Mouse (Mus musculus) embryonic fibroblast, embryonic 13.5 days (primary cell): ENCODE measurements at regions not wholly inside any gene's neighbourhood (a gene's known extent, or its start where the extent isn't known, plus 50 kb on each side); places are given as distances from the start of the nearest gene placed in this dataset.

Experiments used
- H3K27ac ChIP-seq: 2 replicates; pipeline ENCODE4 v1.5.1; 2012; ENCODE audit warnings: low read length, control low read depth, inconsistent platforms; ENCODE audit not compliant: insufficient read depth
- H3K4me1 ChIP-seq: 2 replicates; pipeline ENCODE4 v1.6.1; 2011; ENCODE audit warnings: low read length; ENCODE audit not compliant: control insufficient read depth, insufficient read depth
- H3K4me3 ChIP-seq: 2 replicates; pipeline ENCODE4 v1.5.1; 2011; ENCODE audit warnings: mild to moderate bottlenecking, control low read depth, low read length; ENCODE audit not compliant: insufficient read depth
- CTCF ChIP-seq: IDR thresholded peaks from 2 replicates; pipeline ENCODE4 v1.5.1; 2011; ENCODE audit warnings: mild to moderate bottlenecking, control low read depth, low read length, moderate library complexity, borderline replicate concordance; ENCODE audit not compliant: insufficient read depth
- POLR2A ChIP-seq: IDR thresholded peaks from 2 replicates; pipeline ENCODE4 v1.6.1; 2011; ENCODE audit warnings: low read depth, mild to moderate bottlenecking, control low read depth, low read length, moderate library complexity

- H3K4me1 ChIP-seq: no peaks in the 10 kb centered on the region
- H3K4me3 ChIP-seq: no peak overlapping the region
- H3K27ac ChIP-seq: no peak overlapping the region
- no peak for TF ChIP-seq POLR2A
- TF ChIP-seq CTCF: no peak
These were observed 1442.8 kb downstream of the Gsdmc2 start for GRCm38 (mm10) chr15:62402142-62402541.

DNA sequence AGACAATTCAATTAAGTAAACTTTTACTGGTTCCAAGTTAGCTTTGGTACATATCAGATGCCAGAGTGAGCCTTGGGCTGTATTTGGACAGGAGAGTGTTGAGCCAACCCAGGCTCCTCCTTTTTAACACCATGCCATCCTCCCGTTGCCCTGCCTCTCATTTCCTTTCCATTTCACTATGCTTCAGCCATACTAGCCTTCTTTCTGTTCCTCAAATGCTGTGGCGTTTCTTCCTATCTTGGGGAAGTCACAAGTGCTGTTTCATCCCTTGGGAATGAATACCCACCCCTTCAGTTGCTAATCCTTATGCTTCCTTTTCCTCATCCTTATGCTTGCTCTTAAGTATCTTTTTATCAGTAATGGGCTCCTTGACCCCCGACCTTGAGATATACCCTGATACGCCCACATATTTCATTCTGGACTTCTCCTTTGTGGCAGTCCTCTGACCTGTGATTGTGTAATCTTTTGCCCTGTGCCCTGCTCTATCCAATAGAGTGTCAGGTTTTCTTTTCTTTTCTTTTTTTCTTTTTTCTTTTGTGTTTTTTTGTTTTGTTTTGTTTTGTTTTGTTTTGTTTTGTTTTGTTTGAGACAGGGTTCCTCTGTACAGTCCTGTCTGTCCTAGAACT is 1443.9 kb downstream of the Gsdmc2 start:
- TF ChIP-seq CTCF: no peak
- no peak for TF ChIP-seq POLR2A
- Histone ChIP-seq H3K27ac (no peak overlapping the region), H3K4me3 (no peak overlapping the region), H3K4me1 (no peaks in the 10 kb centered on the region)

DNA sequence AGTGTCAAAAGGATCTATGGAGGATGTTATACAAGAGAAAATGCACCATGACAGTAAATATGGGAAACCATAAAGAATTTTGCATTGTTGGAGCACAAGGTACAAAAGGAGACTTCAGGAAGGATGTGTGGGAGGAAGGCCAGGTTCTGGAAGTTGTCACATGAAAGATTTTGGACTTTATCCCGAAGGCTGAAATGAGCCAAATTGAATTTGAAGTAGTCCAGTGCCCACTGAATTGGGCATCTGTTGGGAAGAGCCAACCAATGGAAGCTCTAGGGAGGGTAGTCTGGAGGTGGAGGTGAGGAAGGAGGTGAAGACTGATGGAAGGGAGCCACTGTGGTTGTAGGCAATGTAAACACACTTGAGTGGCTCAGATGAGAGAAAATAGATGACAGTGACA is 1445.6 kb downstream of the Gsdmc2 start:
- H3K27ac ChIP-seq: no peak overlapping the region
- no peak overlapping the region for H3K4me3 ChIP-seq
- TF ChIP-seq CTCF (no peak), POLR2A (no peak)
- H3K4me1 ChIP-seq: no peaks in the 10 kb centered on the region

- TF ChIP-seq POLR2A: no peak
- TF ChIP-seq CTCF: no peak
- no peak overlapping the region for H3K27ac ChIP-seq
- no peak overlapping the region for H3K4me3 ChIP-seq
- H3K4me1 ChIP-seq: peaks cover 8% of the 10 kb centered on the region
These were observed 1448.0 kb downstream of the Gsdmc2 start for GRCm38 (mm10) chr15:62397009-62397408.

DNA sequence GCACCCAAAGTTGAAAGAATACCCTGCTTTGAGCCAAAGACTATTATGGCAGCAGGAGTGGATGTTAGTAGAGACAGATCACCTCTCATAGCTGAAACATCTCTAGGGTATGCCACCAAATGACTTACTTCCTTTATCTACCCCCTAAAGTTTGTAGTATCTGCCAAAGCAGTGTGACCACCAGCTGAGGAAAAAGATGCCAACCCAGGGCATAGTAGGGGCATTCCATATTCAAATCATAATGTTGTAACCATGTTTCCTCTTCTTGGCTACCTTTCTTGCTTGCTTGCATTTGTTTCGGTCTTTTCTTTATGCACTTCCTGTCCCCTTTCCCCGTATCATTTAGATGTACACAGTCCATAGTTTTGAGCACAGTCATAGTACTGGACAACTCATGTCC is 1449.6 kb downstream of the Gsdmc2 start:
- Histone ChIP-seq H3K27ac (no peak overlapping the region), H3K4me1 (peaks cover 8% of the 10 kb centered on the region), H3K4me3 (no peak overlapping the region)
- TF ChIP-seq POLR2A (no peak), CTCF (no peak)

DNA sequence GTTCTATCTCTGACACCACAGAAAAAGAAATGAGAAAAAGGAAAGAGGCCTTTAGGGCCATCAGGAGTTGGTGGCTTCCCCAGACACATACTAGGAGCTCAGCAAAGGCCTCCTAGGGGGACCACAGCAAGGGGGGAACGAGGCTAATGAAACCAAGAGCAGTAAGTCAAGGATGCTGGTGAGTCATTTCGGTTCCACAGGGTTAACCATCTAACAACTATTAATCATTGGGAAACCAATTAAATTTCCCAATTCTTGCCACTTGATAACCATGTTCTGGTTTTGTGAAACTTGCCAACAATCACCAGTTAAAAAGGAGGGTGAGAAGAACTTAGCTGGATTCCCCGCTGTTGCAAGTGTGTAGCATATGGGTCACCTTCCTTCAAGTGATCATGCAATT is 1451.6 kb downstream of the Gsdmc2 start:
- H3K4me1 ChIP-seq: peaks cover 8% of the 10 kb centered on the region
- H3K27ac ChIP-seq: no peak overlapping the region
- no peak overlapping the region for H3K4me3 ChIP-seq
- TF ChIP-seq CTCF (no peak), POLR2A (no peak)

- Histone ChIP-seq H3K4me3 (no peak overlapping the region), H3K4me1 (peaks cover 8% of the 10 kb centered on the region), H3K27ac (peak overlapping the region; percentile 76)
- TF ChIP-seq CTCF: no peak
- TF ChIP-seq POLR2A: no peak
These were observed 1452.1 kb downstream of the Gsdmc2 start for GRCm38 (mm10) chr15:62392839-62393238.

DNA sequence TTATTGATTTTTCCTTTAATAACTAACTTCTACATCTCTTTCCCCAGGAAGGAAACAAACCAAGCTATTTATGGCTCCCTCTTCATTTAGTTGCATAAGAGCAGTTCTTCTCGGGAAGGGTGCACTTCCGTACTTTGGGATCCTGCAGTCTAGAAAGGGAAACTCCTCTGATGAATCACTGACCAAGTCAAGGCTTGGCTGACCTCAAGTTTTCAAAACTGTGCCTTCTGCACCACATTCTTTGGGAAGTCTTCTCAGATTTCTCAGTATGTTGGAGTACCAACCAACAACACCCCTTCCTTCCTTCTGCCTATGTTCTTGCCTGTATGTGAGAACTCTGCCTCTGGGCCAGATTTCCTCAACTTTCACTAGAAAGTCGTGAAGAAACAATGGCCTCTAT is 1452.6 kb downstream of the Gsdmc2 start:
- peak overlapping the region; percentile 76 for H3K27ac ChIP-seq
- H3K4me1 ChIP-seq: peaks cover 8% of the 10 kb centered on the region
- no peak for TF ChIP-seq CTCF
- TF ChIP-seq POLR2A: no peak
- no peak overlapping the region for H3K4me3 ChIP-seq

DNA sequence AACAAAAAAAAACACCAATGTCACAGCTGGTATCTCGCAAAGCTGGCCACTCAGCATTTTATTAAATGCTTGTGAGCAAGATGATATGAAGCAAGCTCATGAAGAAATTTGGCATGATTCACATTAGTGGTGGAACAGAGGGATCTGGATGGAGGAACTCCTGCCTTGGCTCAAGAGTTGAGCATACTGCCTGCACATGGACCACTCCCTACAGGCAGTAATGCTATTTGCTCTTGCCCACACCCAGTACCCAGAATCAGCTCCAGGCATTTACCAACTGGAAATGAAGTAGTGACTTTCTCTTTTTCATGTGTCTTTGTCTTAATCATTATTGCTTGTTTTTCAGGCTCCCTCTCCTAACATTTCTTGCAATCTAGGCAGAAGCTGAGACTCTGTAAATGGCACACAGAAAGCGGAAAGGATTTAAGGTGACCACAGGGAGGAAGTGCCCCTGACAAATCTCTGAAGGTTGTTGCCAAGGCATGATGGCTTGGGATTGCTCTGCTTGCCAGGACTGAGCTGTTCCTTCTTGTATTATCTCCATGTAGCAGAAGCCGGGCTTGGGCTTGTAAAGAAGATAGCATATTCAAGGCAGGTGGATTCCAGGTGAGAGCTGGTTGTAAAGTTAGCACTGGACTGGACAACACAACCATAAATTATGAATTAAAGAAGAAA is 1455.4 kb downstream of the Gsdmc2 start:
- Histone ChIP-seq H3K4me3 (no peak overlapping the region), H3K27ac (no peak overlapping the region), H3K4me1 (peaks cover 8% of the 10 kb centered on the region)
- TF ChIP-seq CTCF (no peak), POLR2A (no peak)

DNA sequence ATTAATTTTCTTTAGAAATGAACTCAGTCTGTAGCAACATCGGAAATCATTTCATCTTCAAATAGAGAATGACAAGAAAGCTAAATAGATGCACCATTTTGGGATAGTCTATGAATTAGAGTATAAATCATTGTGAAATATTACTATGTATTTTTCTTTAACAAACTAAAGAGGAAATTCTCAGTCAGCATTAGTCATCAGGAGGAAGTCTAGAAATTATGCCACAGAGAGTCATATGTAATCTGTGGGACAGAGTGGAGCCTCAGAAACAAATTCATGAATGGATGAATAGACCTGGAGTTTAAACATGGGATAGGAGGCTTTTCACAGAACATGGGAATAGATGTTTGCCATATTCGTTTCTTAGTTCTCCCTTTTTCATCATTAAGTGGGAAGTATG is 1459.4 kb upstream of the A1bg start:
- H3K27ac ChIP-seq: no peak overlapping the region

DNA sequence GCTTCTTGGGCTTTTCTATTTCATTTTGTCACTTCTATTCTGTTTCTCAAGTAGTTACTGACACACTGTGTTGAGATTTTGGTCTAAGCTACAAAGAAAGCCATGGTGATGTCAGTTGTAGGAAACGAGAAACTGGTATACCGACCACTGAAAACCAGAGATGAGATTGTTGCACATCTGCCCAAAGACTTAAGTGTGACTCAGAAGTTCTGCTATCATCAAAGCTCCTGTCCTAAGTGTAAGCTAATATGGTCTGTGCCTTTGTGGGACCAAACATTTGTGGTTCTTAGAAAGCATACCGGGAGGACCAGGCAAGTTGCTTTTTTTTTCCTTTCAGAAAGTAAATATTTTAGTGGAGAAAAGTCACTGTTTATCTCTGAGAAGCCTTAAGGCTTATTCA is 1451.8 kb upstream of the A1bg start:
- TF ChIP-seq POLR2A: no peak
- TF ChIP-seq CTCF: no peak
- Histone ChIP-seq H3K4me1 (no peaks in the 10 kb centered on the region), H3K27ac (no peak overlapping the region), H3K4me3 (no peak overlapping the region)

More for the DNA sequence above, 1459.4 kb upstream of the A1bg start:
- Histone ChIP-seq H3K4me3 (no peak overlapping the region), H3K4me1 (no peaks in the 10 kb centered on the region; the same call in 1 of the 2 replicates)
- TF ChIP-seq CTCF (no peak), POLR2A (no peak)
